16 mouse cellular contexts compared by ENCODE assay signal in genomic region chr8:48688188-48688587, GRCm38 (mm10).
A peak's percentile ranks its signal among the peaks of the same experiment; 100 is the strongest.
DNase-seq lines count a peak whose midpoint lies in the region; ATAC-seq lines count a peak whose summit lies in the region.
"Had no signal": no experiment of that assay in that cellular context is flagged by ENCODE, and none has a peak within 500 bp of the region (broad histone marks: within the 10 kb centered on the region; RNA-seq: fewer than 3 reads in every experiment).

No protein-coding gene starts in this region.

- no peaks in the 10 kb centered on the region for H3K36me3 ChIP-seq in lung, embryonic 16.5 days (ENCODE audit: control insufficient read depth, insufficient read depth, low read length)
- H3K36me3 ChIP-seq in liver, embryonic 15.5 days (replicated peaks) = no peaks in the 10 kb centered on the region
- H3K36me3 ChIP-seq: neural tube, embryonic 15.5 days had no signal

- H3K9ac ChIP-seq in lung, embryonic 16.5 days (ENCODE audit: low read length) = no peak overlapping the region
- H3K9ac ChIP-seq in liver, embryonic 15.5 days = no peak overlapping the region
- H3K9ac ChIP-seq: forebrain, embryonic 13.5 days; hindbrain, embryonic 14.5 days; neural tube, embryonic 15.5 days had no signal

- H3K27me3 ChIP-seq in lung, embryonic 16.5 days (ENCODE audit: control insufficient read depth, insufficient read depth, low read depth, low read length) = no peaks in the 10 kb centered on the region
- no peaks in the 10 kb centered on the region for H3K27me3 ChIP-seq in liver, embryonic 15.5 days
- H3K27me3 ChIP-seq: forebrain, embryonic 13.5 days; neural tube, embryonic 15.5 days had no signal

- DNase-seq in heart, adult 18-20 months = peak; percentile 7 to 17
- DNase-seq in heart, adult 9 months (ENCODE audit: low spot score in 2 of 2) = no peak
- DNase-seq in lung, postnatal 36 days = no peak
- peak; percentile 19 to 33 for DNase-seq in gastrocnemius, adult 8-10 months (ENCODE audit: low spot score in 2 of 2)
- DNase-seq in right cerebral cortex, postnatal 36 days (ENCODE audit: low spot score in 2 of 2) = no peak
- DNase-seq in left cerebral cortex, adult 8-10 months (ENCODE audit: low spot score in 2 of 2) = no peak
- DNase-seq: cerebellum, adult 18-20 months; kidney, postnatal 4 days; lung, postnatal 4 days; thymus, postnatal 25 days had no signal

- WGBS in lung, embryonic 16.5 days = 31% methylated on average over 9 of the region's 9 CpGs
- 43% methylated on average over 9 of the region's 9 CpGs for WGBS in liver, embryonic 15.5 days (ENCODE audit: insufficient replicate concordance)

- 0 out of 2 replicates have a peak overlapping the region, but pooled peaks have one; percentile 6 for H3K4me2 ChIP-seq in lung, embryonic 16.5 days (ENCODE audit: low read depth, low read length)
- H3K4me2 ChIP-seq in liver, embryonic 15.5 days = no peak overlapping the region
- H3K4me2 ChIP-seq: forebrain, embryonic 13.5 days; hindbrain, embryonic 14.5 days; neural tube, embryonic 15.5 days had no signal

- H3K9me3 ChIP-seq in lung, embryonic 16.5 days (ENCODE audit: control insufficient read depth, low read length) = no peaks in the 10 kb centered on the region
- H3K9me3 ChIP-seq in liver, embryonic 15.5 days (replicated peaks) = no peaks in the 10 kb centered on the region
- H3K9me3 ChIP-seq: forebrain, embryonic 13.5 days; neural tube, embryonic 15.5 days had no signal

- H3K4me1 ChIP-seq in lung, embryonic 16.5 days (replicated peaks; ENCODE audit: control insufficient read depth, insufficient read depth, low read length) = peaks cover 8% of the 10 kb centered on the region; the same call in 1 of the 2 replicates
- H3K4me1 ChIP-seq in liver, embryonic 15.5 days (replicated peaks) = no peaks in the 10 kb centered on the region

- H3K4me3 ChIP-seq in lung, embryonic 16.5 days (ENCODE audit: low read length) = no peak overlapping the region
- H3K4me3 ChIP-seq in liver, embryonic 15.5 days (replicated peaks) = no peak overlapping the region
- H3K4me3 ChIP-seq: forebrain, embryonic 13.5 days; neural tube, embryonic 15.5 days had no signal

- H3K27ac ChIP-seq in lung, embryonic 16.5 days (ENCODE audit: low read length) = no peak overlapping the region
- no peak overlapping the region for H3K27ac ChIP-seq in liver, embryonic 15.5 days (replicated peaks)
- H3K27ac ChIP-seq: forebrain, embryonic 13.5 days; hindbrain, embryonic 14.5 days; neural tube, embryonic 15.5 days had no signal

- 0 out of 2 replicates have a peak, but pooled peaks have one; percentile 15 for ATAC-seq in lung, embryonic 16.5 days (ENCODE audit: low read depth)
- ATAC-seq in liver, embryonic 15.5 days (ENCODE audit: insufficient read depth) = peak; percentile 62
- ATAC-seq: CD4-positive, CD25-positive, alpha-beta regulatory T cell, adult 4 months; forebrain, embryonic 13.5 days had no signal

Comparison
In these comparisons a context has a peak if more than half of its experiments do, and no peak if none do; other contexts are left out.
1. DNase-seq: peak in heart, adult 18-20 months (2 of 2) and gastrocnemius, adult 8-10 months (2 of 2); none in heart, adult 9 months (0 of 2), lung, postnatal 36 days (single experiment), right cerebral cortex, postnatal 36 days (0 of 2) and left cerebral cortex, adult 8-10 months (0 of 2).